Comparison of ENCODE assay signal across 16 mouse cellular contexts in genomic region chr5:120592141-120592540, GRCm38 (mm10). TPM values are rescaled to one million over a fixed set of nuclear protein-coding genes. Genes with fewer than 3 reads are reported as not detected.
A peak's percentile ranks its signal among the peaks of the same experiment; 100 is the strongest.
DNase-seq lines count a peak whose midpoint lies in the region; ATAC-seq and TF ChIP-seq lines count a peak whose summit lies in the region.
"Had no signal": no experiment of that assay in that cellular context is flagged by ENCODE, and none has a peak within 500 bp of the region (broad histone marks: within the 10 kb centered on the region; RNA-seq: fewer than 3 reads in every experiment).

No protein-coding gene starts in this region.

- no peaks in the 10 kb centered on the region for H3K36me3 ChIP-seq in kidney, adult 2 months (ENCODE audit: control insufficient read depth, insufficient read depth, low read length)
- no peaks in the 10 kb centered on the region for H3K36me3 ChIP-seq in kidney, embryonic 14.5 days (ENCODE audit: control insufficient read depth, insufficient read depth, low read length)
- H3K36me3 ChIP-seq in thymus, adult 2 months (ENCODE audit: control insufficient read depth, insufficient read depth, low read length), result no peaks in the 10 kb centered on the region
- H3K36me3 ChIP-seq: embryonic facial prominence, embryonic 12.5 days; limb, embryonic 15.5 days; midbrain, embryonic 12.5 days had no signal

- H3K4me3 ChIP-seq in kidney, adult 2 months (ENCODE audit: insufficient read depth, low read depth, low read length), result no peak overlapping the region
- no peak overlapping the region for H3K4me3 ChIP-seq in kidney, embryonic 14.5 days (ENCODE audit: low read length)
- no peak overlapping the region for H3K4me3 ChIP-seq in thymus, adult 2 months (ENCODE audit: control insufficient read depth, insufficient read depth, low read length)
- H3K4me3 ChIP-seq: embryonic facial prominence, embryonic 12.5 days; limb, embryonic 15.5 days; midbrain, embryonic 12.5 days had no signal

- peak; percentile 41 for TF ChIP-seq CTCF in kidney, adult 2 months (conservative IDR thresholded peaks at IDR 0.05; ENCODE audit: insufficient read depth, insufficient read length, low read depth, low read length)
- no peak for TF ChIP-seq CTCF in thymus, adult 2 months (IDR thresholded peaks at IDR 0.05; ENCODE audit: borderline replicate concordance, control insufficient read depth, extremely low read depth, insufficient read depth, low read length, poor library complexity)

- H3K27me3 ChIP-seq in kidney, adult 2 months (replicated peaks; ENCODE audit: control insufficient read depth, insufficient read depth, low read length), result no peaks in the 10 kb centered on the region
- H3K27me3 ChIP-seq in kidney, embryonic 14.5 days (ENCODE audit: control insufficient read depth, insufficient read depth, low read length), result no peaks in the 10 kb centered on the region
- H3K27me3 ChIP-seq in thymus, adult 2 months (ENCODE audit: control insufficient read depth, insufficient read depth, low read length), result no peaks in the 10 kb centered on the region
- H3K27me3 ChIP-seq: embryonic facial prominence, embryonic 12.5 days; limb, embryonic 15.5 days had no signal

- WGBS in kidney, adult 2 months, result 75% methylated on average over 7 of the region's 7 CpGs
- WGBS in kidney, embryonic 14.5 days, result 73% methylated on average over 7 of the region's 7 CpGs
- 85% methylated on average over 7 of the region's 7 CpGs for WGBS in thymus, adult 2 months

- TF ChIP-seq POLR2A in kidney, adult 2 months (IDR thresholded peaks at IDR 0.05; ENCODE audit: low read depth, low read length), result no peak
- no peak for TF ChIP-seq POLR2A in thymus, adult 2 months (IDR thresholded peaks at IDR 0.05; ENCODE audit: control insufficient read depth, extremely low read depth, insufficient read depth, low read length, poor library complexity)

- H3K4me2 ChIP-seq in kidney, embryonic 14.5 days (replicated peaks; ENCODE audit: low read depth, low read length), result no peak overlapping the region
- H3K4me2 ChIP-seq: embryonic facial prominence, embryonic 12.5 days; hindbrain, embryonic 14.5 days; limb, embryonic 15.5 days; midbrain, embryonic 12.5 days had no signal

- peaks cover 6% of the 10 kb centered on the region for H3K4me1 ChIP-seq in kidney, adult 2 months (ENCODE audit: control insufficient read depth, insufficient read depth, low read length)
- H3K4me1 ChIP-seq in kidney, embryonic 14.5 days (ENCODE audit: control insufficient read depth, insufficient read depth, low read length), result peaks cover 8% of the 10 kb centered on the region
- H3K4me1 ChIP-seq in thymus, adult 2 months (replicated peaks; ENCODE audit: control insufficient read depth, insufficient read depth, low read length), result peaks cover 7% of the 10 kb centered on the region

- peaks cover 2% of the 10 kb centered on the region; the same call in 1 of the 2 replicates for H3K9me3 ChIP-seq in kidney, embryonic 14.5 days (ENCODE audit: control insufficient read depth, low read length)
- H3K9me3 ChIP-seq: embryonic facial prominence, embryonic 12.5 days; limb, embryonic 15.5 days; midbrain, embryonic 12.5 days had no signal

- no peak for ATAC-seq in kidney, embryonic 14.5 days (ENCODE audit: low FRiP score, low TSS enrichment)

- H3K27ac ChIP-seq in kidney, adult 2 months (ENCODE audit: insufficient read depth, low read depth, low read length), result no peak overlapping the region
- no peak overlapping the region for H3K27ac ChIP-seq in kidney, embryonic 14.5 days (ENCODE audit: low read depth, low read length)
- no peak overlapping the region for H3K27ac ChIP-seq in thymus, adult 2 months (ENCODE audit: control insufficient read depth, insufficient read depth, low read length)
- H3K27ac ChIP-seq: embryonic facial prominence, embryonic 12.5 days; hindbrain, embryonic 14.5 days; limb, embryonic 15.5 days; midbrain, embryonic 12.5 days had no signal

- peak; percentile 37 for DNase-seq in adrenal gland, postnatal 14 days
- no peak for DNase-seq in adrenal gland, adult 8-10 months
- DNase-seq in kidney, adult 2 months, result peak; percentile 53
- peak; percentile 65 for DNase-seq in thymus, postnatal 4 days
- no peak for DNase-seq in thymus, adult 2 months
- DNase-seq in c-Kit-positive CD71-positive TER-119-positive erythroid progenitor cells, embryonic 14.5 days (ENCODE audit: low spot score), result no peak
- DNase-seq in ovary, adult 18-20 months (ENCODE audit: low spot score), result no peak
- DNase-seq: heart, adult 11 months; spleen, adult 18-20 months; thymus, postnatal 14 days had no signal

- H3K9ac ChIP-seq in kidney, embryonic 14.5 days (ENCODE audit: low read depth, low read length), result no peak overlapping the region
- H3K9ac ChIP-seq: embryonic facial prominence, embryonic 12.5 days; hindbrain, embryonic 14.5 days; limb, embryonic 15.5 days; midbrain, embryonic 12.5 days had no signal

RNA-seq across cellular contexts. Expression of gene Iqcd, which starts 3.3 kb away (rescaled TPM):
- 0.30 and 0.48 TPM in 2 replicates for total RNA-seq in adrenal gland, postnatal 14 days (2021)
- total RNA-seq in adrenal gland, adult 8-10 months (2022), result 1 to 10 TPM in 2 of 4 experiments, under 1 TPM in 2; 0.42 to 1.8 (median 1.1) TPM
- polyA plus RNA-seq in kidney, adult 2 months (2012; rRNA removed), result 2.1 and 2.5 TPM in 2 replicates
- polyA plus RNA-seq in kidney, embryonic 14.5 days (2014; fragmentation: Nextera tagmentation; extraction: Ambion mirVana), result 0.57 and 1.4 TPM in 2 replicates
- polyA plus RNA-seq in thymus, adult 2 months (2012; rRNA removed), result 2.8 and 3.0 TPM in 2 replicates

RNA-seq across cellular contexts. Expression of gene Tpcn1, which starts 3.7 kb away (rescaled TPM):
- total RNA-seq in adrenal gland, postnatal 14 days (2021), result 56.5 and 57.5 TPM in 2 replicates
- 10 to 100 TPM; 33.9 to 44.5 (median 40.0) TPM for total RNA-seq in adrenal gland, adult 8-10 months (2022)
- 200 and 216 TPM in 2 replicates for polyA plus RNA-seq in kidney, adult 2 months (2012; rRNA removed)
- polyA plus RNA-seq in kidney, embryonic 14.5 days (2014; fragmentation: Nextera tagmentation; extraction: Ambion mirVana), result 33.8 and 37.3 TPM in 2 replicates
- 203 and 208 TPM in 2 replicates for polyA plus RNA-seq in thymus, adult 2 months (2012; rRNA removed)

RNA-seq across cellular contexts. Expression of gene Rita1, which starts 20.2 kb away (rescaled TPM):
- total RNA-seq in adrenal gland, postnatal 14 days (2021), result 15.6 and 16.0 TPM in 2 replicates
- total RNA-seq in adrenal gland, adult 8-10 months (2022), result 10 to 100 TPM; 17.0 to 30.2 (median 22.3) TPM
- 25.2 and 32.1 TPM in 2 replicates for polyA plus RNA-seq in kidney, adult 2 months (2012; rRNA removed)
- polyA plus RNA-seq in kidney, embryonic 14.5 days (2014; fragmentation: Nextera tagmentation; extraction: Ambion mirVana), result 10.4 and 11.1 TPM in 2 replicates
- polyA plus RNA-seq in thymus, adult 2 months (2012; rRNA removed), result 18.8 and 20.6 TPM in 2 replicates

RNA-seq across cellular contexts. Expression of gene Ddx54, which starts 20.4 kb away (rescaled TPM):
- 38.6 and 45.9 TPM in 2 replicates for total RNA-seq in adrenal gland, postnatal 14 days (2021)
- total RNA-seq in adrenal gland, adult 8-10 months (2022), result 10 to 100 TPM; 44.1 to 57.3 (median 56.5) TPM
- 29.3 and 31.6 TPM in 2 replicates for polyA plus RNA-seq in kidney, adult 2 months (2012; rRNA removed)
- 22.3 and 37.7 TPM in 2 replicates for polyA plus RNA-seq in kidney, embryonic 14.5 days (2014; fragmentation: Nextera tagmentation; extraction: Ambion mirVana)
- polyA plus RNA-seq in thymus, adult 2 months (2012; rRNA removed), result 429 and 448 TPM in 2 replicates

RNA-seq across cellular contexts. Expression of gene Cfap73, which starts 41.9 kb away (rescaled TPM):
- 0.63 and 0.98 TPM in 2 replicates for total RNA-seq in adrenal gland, postnatal 14 days (2021)
- under 1 TPM in 3 of 4 experiments, not detected in 1; 0.32 to 0.63 (median 0.46) TPM for total RNA-seq in adrenal gland, adult 8-10 months (2022)
- polyA plus RNA-seq in kidney, adult 2 months (2012; rRNA removed), result not detected in 2 replicates
- not detected in 2 replicates for polyA plus RNA-seq in kidney, embryonic 14.5 days (2014; fragmentation: Nextera tagmentation; extraction: Ambion mirVana)
- polyA plus RNA-seq in thymus, adult 2 months (2012; rRNA removed), result 0.15 and 0.33 TPM in 2 replicates
- polyA plus RNA-seq: C2C12; embryonic facial prominence, embryonic 12.5 days; limb, embryonic 15.5 days; midbrain, embryonic 12.5 days had no signal

Comparison
In these comparisons a context has a peak if more than half of its experiments do, and no peak if none do; other contexts are left out.
1. DNase-seq: peak in adrenal gland, postnatal 14 days (single experiment), kidney, adult 2 months (single experiment) and thymus, postnatal 4 days (single experiment); none in adrenal gland, adult 8-10 months (single experiment), thymus, adult 2 months (single experiment), c-Kit-positive CD71-positive TER-119-positive erythroid progenitor cells, embryonic 14.5 days (single experiment) and ovary, adult 18-20 months (single experiment).